Mouse (Mus musculus) cerebral cortex, adult 2 months (tissue): ENCODE measurements around the gene Srarp.

Source experiments
- WGBS: fragments of 180-500 bp; shearing (Covaris S2); methylation state at CpG from one replicate; pipeline ENCODE4 v1.1.7; 2018; 5-methylcytosine and 5-hydroxymethylcytosine counted together

Gene Srarp

DNA sequence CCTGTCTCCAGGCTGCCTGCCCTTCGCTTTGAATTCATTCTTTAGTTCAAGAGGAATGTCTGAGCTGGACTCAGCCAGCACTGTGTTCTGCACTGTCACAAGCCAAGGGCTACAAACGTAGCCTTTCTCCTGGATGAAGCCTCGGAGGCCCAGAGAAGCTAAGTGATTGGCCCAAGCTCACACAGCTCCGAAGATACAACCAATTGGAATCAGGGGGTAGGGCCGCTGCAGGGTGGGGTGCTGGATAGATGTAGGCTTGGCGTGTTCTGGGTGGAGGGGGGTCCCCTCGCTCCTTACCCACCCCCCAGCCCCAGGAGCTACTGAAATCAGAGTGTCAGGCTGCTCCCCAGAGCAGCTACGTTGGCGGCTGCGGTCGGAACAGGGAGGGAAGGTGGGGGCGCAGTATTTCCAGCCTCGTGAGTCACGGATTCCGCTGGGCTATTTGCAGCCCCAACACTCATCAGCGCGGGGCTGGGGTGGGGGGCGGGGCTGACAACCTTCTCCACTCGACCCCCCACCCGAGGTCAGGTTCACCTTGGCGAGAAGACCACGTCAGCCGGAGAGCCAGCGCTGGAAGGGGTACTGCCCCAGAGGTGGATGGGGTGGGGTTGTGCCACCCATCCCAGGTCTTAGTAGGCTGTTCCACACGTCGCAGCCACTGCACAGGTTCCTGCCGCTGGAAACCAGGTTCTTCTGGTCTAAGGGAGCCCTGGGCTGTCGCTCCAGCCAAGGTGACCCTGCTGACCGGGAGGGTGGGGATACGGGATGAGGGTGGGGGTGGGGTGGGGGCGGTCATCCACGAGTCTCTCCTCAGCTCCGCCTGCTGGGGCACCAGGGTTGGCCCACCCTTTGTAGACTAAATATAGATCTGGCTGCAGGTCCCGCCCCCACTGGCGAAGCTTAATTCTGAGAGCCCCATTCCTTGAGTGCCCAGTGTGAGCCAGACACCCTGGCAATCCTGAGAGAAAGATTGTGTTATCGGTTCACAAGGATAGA lies 10.1 kb downstream of the Srarp start:
- WGBS = 4% methylated on average over 36 of the region's 36 CpGs

DNA sequence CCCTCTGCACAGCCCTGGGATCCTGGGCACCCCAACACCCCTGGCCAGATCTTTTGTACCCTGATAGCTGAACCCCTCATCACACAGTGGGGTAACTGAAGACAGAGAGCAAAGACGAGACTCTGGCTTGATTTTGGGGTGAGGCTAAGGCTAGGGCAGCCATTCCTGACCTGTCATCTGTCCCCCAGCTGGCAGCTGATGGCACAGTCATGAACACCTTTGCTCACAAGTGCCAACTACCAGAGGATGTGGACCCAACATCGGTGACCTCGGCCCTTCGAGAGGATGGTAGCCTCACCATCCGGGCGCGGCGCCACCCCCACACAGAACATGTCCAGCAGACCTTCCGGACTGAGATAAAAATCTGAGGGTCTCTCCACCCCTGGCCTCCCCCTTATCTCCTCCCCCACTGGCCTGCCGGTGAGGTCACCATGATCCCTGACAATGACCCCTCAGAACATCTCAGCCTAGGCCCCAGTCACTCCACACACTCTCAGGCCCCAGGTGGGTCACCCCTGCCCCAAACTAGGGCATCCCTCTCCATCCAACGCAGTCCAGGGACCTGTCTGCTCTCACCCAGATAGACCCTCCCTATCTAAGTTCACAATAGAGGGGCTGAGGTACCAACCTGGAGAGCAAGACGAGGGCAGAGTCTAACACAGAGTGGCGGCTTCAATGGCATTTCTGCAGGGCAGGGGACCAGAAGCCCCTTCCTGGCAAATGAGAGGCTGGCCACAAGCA lies 12.0 kb downstream of the Srarp start:
- WGBS = 91% methylated on average over 13 of the region's 13 CpGs

DNA sequence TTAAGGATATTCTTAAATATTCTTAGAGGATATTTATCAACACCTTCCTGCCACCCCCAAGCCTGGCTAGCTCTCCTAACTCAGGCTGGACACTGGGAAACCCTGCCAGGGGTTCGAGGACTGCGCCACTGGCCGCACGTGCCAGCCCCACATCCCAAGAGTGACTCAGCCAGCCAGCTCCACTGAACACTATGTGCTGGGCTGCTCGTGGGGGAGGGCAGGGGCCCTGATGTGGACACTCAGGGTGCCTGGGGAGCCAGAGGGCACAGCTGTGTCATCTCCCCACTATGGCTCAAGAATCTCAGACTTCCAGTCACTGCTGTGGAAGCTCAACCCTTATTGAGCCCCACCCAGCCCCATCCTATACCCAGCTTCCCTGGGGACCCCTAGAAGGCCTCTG lies 12.6 kb downstream of the Srarp start:
- 77% methylated on average over 5 of the region's 5 CpGs for WGBS

DNA sequence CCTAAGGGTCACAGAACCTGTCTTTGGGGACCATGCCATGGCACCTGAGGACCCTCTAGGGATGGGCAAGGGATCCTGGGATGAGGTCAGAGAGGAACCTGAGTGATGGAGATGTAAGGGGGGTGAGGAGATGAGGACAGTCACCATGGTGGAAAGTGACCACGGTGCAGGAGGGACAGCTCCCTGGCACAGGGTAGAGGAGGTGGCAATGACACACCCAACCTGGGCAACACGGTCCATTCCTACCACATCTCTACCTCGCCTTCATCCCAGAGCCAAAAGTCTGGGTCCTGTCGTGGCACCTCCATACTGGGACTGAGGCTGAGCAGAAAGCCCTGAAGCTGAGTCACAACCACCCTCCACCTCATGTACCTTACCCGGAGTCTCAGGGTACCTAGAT lies 13.1 kb downstream of the Srarp start:
- 79% methylated on average over 5 of the region's 5 CpGs for WGBS

DNA sequence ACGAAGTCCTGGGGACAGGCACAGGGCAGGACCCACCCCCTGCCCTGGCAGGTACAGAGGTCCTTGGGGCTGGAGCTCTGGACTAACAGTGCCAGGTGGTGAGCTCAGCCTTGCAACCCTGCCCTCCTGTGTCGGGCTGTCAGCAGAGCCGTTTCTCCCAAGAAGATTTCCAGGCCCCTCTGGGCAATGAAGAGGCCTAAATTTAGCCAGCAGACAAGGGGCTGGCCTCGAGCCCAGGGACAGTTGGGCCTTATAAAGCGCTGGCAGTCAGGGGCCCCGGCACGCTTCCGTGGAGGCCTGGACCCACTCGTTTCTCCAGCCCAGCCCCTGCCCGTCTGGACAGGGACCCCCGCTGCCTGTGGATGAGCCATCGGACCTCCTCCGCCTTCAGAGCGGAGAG lies 14.5 kb downstream of the Srarp start:
- 56% methylated on average over 14 of the region's 14 CpGs for WGBS

DNA sequence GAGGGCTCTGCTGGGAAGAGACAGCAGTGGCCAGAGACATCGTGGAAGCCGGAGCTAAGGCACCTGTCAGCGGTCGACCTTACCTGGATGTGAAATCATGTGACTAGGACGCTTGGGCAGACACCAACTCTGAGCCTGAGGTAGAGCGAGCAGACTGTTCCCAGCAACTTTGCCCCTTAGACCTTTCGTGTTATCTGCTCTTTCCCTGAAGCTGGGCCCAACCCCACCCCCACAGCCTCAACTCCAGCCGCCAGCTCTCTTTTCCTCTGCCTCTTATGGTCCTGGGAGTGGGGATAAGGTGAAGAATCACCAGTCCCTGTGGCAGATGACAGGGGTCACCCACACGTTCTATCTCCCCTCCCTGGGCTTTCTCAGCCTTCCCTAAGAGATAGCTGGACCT lies 15.0 kb downstream of the Srarp start:
- 77% methylated on average over 9 of the region's 9 CpGs for WGBS

DNA sequence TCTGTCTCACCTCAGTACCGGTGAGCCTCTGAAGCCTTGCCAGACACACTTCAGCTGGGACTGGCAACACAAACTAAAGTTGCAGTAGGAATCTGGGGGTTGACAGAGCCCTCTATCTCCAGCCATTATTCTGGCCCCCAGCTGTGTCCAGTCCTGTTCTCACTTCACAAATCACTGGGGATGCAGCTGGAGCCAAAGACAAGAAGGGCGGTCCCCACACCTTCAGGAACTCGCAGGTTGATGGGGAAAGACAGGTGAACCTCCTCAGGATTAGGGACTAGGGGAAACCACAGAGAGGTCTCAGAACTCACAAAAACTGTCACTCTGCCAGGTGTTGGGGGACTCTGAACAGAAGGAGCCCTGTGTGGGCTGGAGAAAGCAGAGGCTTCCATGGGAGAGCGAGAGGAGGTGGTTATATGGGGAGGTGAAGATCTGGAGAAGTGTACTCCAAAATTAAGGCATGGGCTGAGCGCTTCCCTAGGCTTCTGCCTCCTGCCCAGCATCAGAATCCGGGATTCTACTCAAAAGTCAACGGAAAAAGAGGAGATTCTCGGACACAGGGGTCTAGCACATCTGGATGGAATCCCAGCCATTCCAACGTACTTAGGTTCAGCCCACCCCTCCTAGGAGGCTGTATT lies 15.6 kb downstream of the Srarp start, which contains the start of gene Hspb7:
Gene Hspb7 (plus strand): TSS at position 588 of the 638 bp plus-strand sequence.
- WGBS = 47% methylated on average over 9 of the region's 9 CpGs

DNA sequence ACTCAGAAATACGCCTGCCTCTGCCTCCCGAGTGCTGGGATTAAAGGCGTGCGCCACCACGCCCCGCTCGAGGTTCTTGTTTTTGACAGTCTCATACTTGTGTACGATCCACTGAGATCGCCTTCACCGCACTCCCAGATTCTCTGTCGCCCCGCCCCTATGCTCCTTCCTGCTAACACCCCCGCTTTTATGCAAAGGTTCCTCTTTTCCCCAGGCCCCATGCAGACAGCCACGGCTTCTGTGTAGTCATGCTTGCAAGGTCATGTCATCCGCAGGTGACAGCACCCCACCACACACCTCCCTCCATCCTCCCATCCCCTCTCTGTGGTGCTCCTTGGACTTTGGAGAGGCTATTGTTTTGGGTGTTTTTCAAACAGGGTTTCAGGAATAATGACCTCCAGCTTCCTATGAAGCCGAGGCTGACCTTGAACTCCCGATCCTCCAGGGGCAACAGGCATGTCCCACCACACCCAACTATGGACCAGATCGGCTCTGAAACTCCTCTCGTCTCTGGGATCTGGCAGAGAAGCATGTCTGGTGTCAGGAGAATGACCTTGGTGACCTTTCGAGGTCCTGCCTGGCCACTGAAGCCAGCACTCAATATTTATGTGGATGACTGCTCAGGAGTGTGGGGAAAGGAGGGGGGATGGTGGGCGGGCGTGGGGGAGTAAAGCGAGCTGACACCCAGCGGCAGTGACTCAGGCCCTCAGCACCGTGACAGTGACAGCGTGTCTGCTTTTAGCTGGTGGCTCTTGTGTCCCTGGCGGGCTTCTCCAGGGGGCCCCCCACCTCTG lies 16.3 kb downstream of the Srarp start:
- WGBS = 62% methylated on average over 27 of the region's 27 CpGs

DNA sequence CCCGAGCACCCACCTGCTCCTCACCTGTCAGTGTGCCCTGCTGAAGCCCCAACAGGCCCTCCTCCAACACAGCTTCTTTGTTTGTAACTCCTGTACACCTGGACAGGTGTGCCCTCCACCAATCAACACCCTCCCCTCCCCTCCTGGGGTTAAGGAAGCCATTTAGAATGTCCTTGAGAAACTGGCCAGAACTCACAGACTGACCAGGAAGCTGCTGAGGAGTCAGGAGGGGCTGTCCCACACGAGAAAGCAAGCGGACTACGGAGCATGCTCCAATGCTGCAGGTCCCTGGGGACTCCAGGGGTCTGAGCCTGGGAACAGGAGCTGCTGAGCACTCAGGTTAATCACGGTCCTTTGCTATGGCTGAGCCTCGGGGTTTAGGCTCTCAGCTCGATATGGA lies 20.0 kb downstream of the Srarp start, which contains the start of gene Clcnkb:
Gene Clcnkb (minus strand): TSS at position 91 of the 400 bp plus-strand sequence.
- WGBS = 73% methylated on average over 7 of the region's 7 CpGs

DNA sequence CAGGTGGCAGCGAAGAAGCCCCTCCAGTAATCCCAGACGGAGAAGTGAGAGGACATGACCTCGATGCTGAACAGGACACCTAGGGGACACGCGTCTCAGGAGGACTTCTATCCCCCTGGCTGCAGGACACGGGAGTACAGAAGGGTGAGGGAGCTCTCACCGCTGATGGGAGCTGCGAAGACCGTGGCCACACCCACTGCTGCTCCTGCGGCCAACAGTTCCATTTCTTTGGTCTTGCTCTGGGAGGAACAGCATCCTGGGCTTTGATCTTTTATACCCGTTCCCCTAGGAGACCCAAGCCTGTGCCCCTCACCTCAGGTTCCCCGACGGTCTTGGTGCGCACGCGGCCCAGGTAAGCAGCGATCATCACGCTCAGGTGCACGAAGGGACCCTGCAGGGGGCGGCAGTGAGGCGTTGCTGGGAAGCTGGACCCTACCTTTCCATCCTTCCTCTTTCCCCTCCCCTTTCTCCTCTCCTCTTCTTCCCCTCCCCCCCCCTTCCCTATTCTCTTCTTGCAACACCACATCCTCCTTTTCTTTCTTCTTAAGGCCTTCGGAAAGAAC lies 24.4 kb downstream of the Srarp start:
- WGBS = 27% methylated on average over 22 of the region's 22 CpGs

DNA sequence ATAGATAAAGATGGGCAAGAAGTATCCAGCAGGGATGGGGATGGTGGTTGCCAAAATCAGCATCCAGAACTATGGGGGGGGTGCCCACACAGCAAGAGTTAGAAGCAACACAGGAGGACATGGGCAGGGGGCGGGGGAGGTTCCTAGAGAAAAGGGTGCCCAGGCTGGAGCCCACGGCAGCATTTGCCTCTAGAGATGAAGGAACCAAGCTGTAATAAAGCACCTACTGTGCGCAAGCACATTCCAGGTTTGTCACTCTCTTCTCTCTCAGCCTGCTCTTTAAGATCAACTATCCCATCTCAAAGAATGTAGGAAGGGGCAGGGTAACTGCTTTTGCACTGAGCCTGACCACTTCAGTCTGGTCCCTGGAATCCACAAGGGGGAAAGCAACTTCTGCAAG lies 27.3 kb downstream of the Srarp start:
- WGBS = 90% methylated on average over 3 of the region's 3 CpGs

DNA sequence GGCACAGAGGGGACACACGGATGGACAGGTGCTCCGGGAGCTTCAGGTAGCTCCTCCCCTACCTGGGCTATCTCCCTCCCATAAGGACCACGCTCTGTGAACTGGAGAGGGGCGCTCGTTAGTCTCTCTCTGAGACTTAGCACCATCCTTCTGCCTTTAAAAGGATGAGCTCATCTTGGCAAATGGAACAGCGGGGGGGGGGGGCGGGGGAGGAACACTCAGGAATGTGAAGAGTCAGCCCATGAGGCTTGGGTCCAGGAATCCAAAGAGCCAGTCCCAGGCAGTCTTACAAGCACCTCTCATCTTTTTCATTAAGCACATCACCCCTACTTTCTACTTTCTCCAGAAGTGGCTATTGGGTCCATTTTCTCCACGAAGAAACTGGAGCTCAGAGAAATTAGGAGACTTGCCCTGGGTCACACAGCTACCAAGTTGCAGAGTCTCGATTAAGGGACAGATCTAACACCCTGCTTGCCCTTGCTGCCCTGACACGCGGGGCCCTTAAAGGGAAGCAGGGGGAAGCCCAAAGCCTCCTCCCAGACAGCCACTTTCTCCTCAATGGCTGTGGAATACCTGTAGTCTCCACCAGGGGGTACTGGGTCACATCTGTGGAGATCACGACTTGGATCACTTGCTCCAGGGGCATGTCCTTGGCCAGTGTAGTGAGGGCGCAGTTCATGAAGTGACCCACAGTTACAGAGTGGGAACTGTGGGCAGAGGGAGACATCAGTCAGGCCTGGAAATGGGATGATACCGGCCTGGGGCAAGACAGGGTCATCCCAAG lies 29.2 kb downstream of the Srarp start:
- WGBS = 42% methylated on average over 14 of the region's 14 CpGs

DNA sequence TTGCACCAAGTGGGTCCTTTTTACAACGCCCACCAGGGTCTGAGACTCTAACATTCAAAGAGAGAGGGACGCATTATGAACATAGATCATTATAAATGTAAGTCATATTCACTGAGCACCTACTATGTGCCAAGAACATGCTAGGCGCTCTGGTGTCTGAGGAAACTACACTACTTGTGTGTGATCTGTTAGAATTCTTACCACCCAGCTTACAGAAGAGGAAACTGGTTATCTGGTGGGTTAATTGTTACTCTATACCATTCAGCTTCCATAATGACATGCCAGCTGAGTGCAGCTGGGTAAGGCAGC lies 30.6 kb downstream of the Srarp start:
- 85% methylated on average over 3 of the region's 3 CpGs for WGBS

DNA sequence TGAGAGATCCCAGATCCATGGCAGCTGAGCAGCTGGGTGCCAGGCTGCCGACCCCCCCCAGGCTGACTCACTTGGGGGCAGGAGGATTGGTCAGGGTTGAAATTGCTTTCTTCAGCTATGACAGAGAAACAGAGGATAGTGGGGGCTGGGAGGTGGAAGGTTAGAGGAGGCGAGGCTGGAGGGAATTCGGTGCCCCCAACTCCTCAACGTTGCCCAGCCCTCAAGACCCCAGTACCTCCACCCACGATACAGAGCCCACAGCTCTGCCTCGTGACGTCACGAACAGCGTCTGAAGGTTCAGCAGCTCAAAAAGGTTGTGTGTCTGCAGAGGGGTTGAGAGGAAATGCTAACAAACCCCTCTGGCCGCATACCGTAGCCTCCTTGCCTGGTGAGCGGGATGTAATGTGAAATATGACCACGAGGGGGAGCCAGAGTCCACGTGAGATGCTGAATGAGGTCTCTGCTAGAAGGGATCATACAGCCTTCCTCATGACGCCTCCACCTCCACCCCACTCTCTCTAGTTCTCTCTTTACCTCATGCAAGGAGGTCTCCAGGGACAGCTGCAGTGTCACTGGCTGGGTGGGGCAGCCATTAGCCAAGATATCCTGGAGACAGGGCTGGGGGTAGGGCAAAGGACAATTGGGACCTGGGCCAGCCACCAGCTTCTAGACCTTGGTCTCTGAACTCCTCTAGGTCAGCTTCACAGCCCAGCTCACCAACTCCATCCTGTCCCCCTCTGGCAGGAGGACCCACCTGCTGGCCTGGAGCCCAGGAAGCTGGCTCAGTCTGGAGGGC lies 31.2 kb downstream of the Srarp start:
- 11% methylated on average over 15 of the region's 15 CpGs for WGBS

DNA sequence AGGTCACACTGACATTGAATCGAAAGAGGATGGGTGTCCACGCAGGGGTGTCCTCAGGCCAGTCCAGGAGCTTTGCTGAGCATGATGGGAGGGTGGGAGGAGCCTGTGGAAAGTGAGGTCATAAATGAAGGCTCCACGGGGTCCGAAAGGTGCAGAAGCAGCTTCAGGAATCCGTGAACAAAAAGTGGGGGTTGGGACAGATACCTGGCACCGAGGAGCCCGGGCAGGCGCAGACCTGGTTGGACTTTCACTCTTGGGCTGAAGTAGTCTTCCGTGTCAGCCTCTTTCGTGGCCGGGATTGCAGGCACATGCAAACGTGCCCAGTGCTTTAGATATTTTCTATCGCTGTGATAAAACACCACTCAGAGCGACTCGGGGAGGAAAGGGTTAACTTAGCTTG lies 35.7 kb downstream of the Srarp start:
- WGBS = 88% methylated on average over 15 of the region's 15 CpGs

DNA sequence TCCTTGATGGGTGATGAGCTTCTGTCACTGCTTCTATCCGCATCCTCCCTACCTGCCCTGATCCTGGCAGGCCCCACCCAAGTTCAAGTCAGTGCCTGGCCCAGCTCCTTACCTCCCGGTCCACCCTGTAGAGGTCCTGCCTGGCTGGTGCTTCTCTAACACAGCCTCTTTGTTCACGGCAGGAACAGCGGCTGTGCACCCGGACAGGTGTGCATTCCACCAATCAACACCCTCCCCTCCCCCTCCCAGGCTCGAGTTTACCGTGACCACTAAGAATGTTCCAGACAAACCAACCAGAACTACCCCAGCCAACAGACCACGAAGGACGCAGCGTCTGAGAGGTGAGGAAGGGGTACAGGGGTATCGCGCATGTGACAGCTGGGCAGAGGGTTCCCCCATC lies 37.4 kb downstream of the Srarp start, which contains the start of gene Clcnka:
Gene Clcnka (minus strand): TSS at position 180 of the 400 bp plus-strand sequence.
- WGBS = 75% methylated on average over 12 of the region's 12 CpGs

DNA sequence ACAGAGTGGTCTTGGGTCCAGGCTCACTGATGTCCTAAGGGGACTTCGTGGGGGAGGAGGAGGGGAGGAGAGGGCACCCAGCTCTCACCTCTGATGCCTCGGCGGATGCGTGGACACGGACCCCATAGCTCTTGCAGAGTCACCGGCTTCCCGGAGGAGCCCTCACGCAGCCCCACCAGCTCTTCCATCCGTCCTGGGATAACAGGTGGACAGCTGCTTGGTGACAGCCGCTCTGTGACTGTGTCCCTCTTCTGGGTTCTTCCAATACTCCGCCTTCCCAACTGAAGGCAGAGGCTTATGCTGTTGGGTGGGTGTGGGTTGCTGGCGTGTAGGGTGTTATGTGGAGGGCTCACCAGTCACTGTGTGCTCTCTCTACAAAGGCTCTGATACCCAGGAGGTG lies 38.0 kb downstream of the Srarp start:
- whole genome bisulfite sequencing = 72% methylated on average over 12 of the region's 12 CpGs

DNA sequence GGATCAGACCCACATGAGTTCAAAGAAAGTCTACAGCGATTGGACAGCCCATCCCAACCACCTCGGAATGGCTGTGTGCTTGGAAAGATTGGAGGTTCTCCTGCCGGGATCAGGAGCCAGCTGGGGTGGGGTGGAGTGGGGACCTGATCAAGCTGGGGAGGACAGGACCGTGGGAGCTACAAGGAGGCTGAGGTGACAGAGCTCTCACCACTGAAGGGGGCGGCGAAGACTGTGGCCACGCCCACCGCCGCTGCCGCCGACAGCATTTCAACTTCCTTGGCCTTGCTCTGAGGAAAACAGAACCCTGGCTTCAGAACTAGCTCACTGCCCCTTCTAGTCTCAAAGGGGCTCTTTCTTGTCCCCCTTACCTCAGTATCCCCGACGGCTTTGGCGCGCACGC lies 41.2 kb downstream of the Srarp start:
- 32% methylated on average over 16 of the region's 16 CpGs for WGBS

DNA sequence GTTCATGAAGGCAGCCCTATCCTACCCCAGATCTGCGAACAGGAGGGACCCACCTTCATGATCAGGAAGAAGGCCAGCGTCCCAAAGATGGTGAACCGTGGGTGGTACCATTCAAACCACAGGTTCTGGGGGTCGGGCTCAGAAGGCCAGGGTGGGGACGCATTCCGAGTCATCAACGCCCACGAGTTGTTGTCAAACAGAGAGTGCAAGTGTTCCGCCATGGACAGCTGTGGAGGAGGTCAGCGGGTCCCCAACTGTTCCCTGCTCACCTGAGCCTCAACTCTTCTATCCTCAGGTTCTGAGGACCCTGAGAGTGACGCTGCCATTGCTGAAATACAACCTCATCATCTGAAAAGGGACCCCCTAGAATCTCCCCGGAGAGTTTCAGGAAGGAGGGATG lies 44.6 kb downstream of the Srarp start:
- WGBS = 84% methylated on average over 12 of the region's 12 CpGs
